Mouse (Mus musculus) layer of hippocampus, postnatal 25 days (tissue): ENCODE data around the gene Nme6. TPM values are rescaled to one million over a fixed set of nuclear protein-coding genes. Genes with fewer than 3 reads are reported as not detected.

ENCODE experiments used
- DNase-seq, 2 experiments: peaks; one replicate each; pipeline ENCODE4 v3.0.0; 2022; ENCODE audit warnings: mixed read lengths in 2 of 2, low spot score in 1 of 2; ENCODE audit errors: extremely low spot score in 1 of 2
- microRNA-seq, 2 experiments: library from miRNA; unstranded; fragments of <30 nt; microRNA quantifications; one replicate each; pipeline ENCODE4 v1.2.0; 2021
- total RNA-seq, 2 experiments: library from RNA; stranded (reverse); gene quantifications; 2 replicates each; pipeline ENCODE4 v1.2.3; 2021

The Nme6 gene
- total RNA-seq, 2 experiments from 2014 or later: 8.7 to 9.1 TPM

- no peak for DNase-seq
These were observed 38.5 kb downstream of the Nme6 start for GRCm38 (mm10) chr9:109870983-109871572.

GRCm38 (mm10) chr9:109874797-109875691 is 42.5 kb downstream of the Nme6 start, which contains the start of gene Cdc25a:
TSS of gene Cdc25a (plus strand) at chr9:109875579.
- peak; percentile 87 to 89 for DNase-seq

GRCm38 (mm10) chr9:109875695-109876601 is 43.4 kb downstream of the Nme6 start:
- peak; percentile 23 to 31 for DNase-seq

GRCm38 (mm10) chr9:109876756-109877155 is 44.2 kb downstream of the Nme6 start:
- no peak for DNase-seq

GRCm38 (mm10) chr9:109877666-109878065 is 45.1 kb downstream of the Nme6 start:
- no peak for DNase-seq

- no peak for DNase-seq
These were observed 46.8 kb downstream of the Nme6 start for GRCm38 (mm10) chr9:109879305-109879704.

- no peak for DNase-seq
These were observed 53.7 kb downstream of the Nme6 start for GRCm38 (mm10) chr9:109886259-109886658.

GRCm38 (mm10) chr9:109887321-109887720 is 54.8 kb downstream of the Nme6 start:
- no peak for DNase-seq

- DNase-seq: no peak
These were observed 59.0 kb downstream of the Nme6 start for GRCm38 (mm10) chr9:109891501-109891900.

Small RNA genes lying within 50 kb of the gene (microRNA-seq; reads per million reads assigned to microRNA genes)
- 0 reads per million in 2 experiments for gene Mir7089

Other genes with a start within 250 kb of the Nme6 start
- gene Fbxw24, start 206.7 kb upstream of the Nme6 start, total RNA-seq: not detected
- not detected for gene Fbxw25, start 168.1 kb upstream of the Nme6 start, total RNA-seq
- gene Fbxw18, start 130.0 kb upstream of the Nme6 start, total RNA-seq: not detected
- gene Fbxw26, start 86.7 kb upstream of the Nme6 start, total RNA-seq: not detected
- gene Fbxw27, start 42.1 kb upstream of the Nme6 start, total RNA-seq: not detected
- 10 to 100 TPM; 65.0 to 68.7 TPM for gene Spink8, start 20.5 kb upstream of the Nme6 start, total RNA-seq
- gene Camp, start 16.9 kb downstream of the Nme6 start, total RNA-seq: not detected
- 1 to 10 TPM; 4.3 to 5.6 TPM for gene Cdc25a, start 42.8 kb downstream of the Nme6 start, total RNA-seq
- 100 to 1,000 TPM; 580 to 618 TPM for gene Map4, start 98.7 kb downstream of the Nme6 start, total RNA-seq